Mouse (Mus musculus): ENCODE measurements at regions not wholly inside any gene's neighbourhood (a gene's known extent, or its start where the extent isn't known, plus 50 kb on each side); places are given as distances from the start of the nearest gene placed in this dataset.

DNA sequence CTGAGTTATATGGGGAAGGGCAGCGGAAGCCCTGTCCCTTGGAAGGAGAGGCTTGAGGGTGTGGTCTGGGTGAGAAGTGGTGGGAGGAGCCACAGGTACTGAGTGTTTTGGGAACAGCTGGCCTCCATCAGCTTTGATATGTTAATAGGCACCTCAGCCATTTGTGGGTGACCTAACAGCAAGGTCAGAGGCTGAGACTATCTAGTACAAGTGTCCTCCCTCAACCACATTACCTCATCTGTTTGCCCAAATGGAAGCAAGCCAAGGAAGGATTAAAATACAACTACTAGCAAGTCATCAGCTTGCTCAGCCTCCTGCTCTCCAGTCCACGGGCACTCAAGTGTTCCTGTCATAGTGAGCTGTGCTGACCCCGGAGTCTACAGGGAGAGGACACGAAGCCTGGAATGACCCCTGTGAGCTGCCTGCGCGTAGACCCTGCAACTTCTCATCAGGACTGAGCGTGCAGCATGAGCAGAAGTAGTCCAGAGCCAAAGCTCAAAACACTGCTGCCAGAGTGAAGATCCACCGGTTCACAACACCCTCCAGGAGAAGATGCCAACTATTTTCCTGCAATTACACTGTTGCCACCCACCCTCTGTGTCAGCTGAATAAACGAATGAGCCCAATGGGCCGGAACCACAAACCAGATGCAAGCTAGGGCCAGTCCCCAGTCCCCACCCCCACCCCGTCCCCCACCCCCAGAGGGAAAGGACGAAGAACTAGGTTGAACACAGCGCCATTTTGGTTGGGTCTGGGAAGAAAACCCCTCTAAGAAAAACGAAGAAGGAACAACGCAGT lies 239.6 kb downstream of the Qk start:
- no peak for DNase-seq (ENCODE audit: low read depth)

GRCm38 (mm10) chr17:10078536-10079319 lies 240.9 kb downstream of the Qk start:
- no peak for DNase-seq (ENCODE audit: low read depth)

DNA sequence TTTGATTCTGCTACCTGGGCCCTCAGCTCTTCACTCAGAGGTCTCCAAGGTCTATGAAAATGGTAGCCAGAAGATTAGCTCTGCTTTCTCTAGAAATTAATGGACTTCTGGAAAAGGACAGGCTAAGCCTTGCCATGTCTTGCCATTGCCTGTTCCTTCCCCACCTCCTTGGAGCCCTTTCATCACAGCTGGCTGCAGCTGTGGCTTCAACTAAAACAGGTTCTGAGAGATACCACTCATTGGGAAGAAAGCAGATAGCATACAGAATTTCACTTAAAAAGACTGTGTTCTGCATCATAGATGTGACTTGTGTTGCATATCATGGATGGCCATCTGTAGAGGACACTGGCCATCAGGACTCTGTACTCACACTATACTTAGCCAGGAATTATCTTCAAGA lies 246.4 kb downstream of the Qk start:
- no peak for DNase-seq (ENCODE audit: low read depth)

- no peak for DNase-seq (ENCODE audit: low read depth)
Measured at GRCm38 (mm10) chr17:10069251-10069650, 250.4 kb downstream of the Qk start.

GRCm38 (mm10) chr17:10065131-10065530 lies 254.5 kb downstream of the Qk start:
- no peak for DNase-seq (ENCODE audit: low read depth)

DNA sequence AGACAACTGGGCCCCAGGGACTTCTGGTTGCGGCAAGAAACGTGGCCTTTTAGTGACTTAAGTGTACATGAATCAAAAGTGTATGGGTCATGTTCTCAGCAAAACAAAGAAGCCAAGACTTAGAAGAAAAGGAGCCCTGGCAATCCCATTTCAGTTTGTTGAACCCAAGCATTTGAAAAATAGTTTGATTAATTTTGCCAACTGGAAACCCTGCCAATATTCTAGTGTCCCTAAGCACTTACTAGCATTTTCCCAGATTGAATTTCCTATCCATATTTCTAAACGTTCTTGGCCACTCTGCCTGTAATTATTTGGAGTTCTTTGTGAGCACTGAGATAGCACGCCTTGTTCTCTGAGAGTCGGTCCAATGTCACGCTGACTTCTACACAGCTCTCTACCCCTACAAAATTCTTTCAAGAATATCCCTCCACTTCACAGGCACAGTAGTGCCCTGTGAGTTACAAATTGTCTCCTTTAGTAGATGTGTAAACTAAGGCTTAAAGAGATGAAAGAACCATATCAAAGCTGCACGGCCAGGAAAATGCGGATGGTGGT lies 257.0 kb downstream of the Qk start:
- no peak for DNase-seq (ENCODE audit: low read depth)

- DNase-seq (ENCODE audit: low read depth): no peak
Measured at GRCm38 (mm10) chr17:10057736-10058135, 261.9 kb downstream of the Qk start.

GRCm38 (mm10) chr17:10056096-10056495 lies 263.6 kb downstream of the Qk start:
- no peak for DNase-seq (ENCODE audit: low read depth)

- no peak for DNase-seq (ENCODE audit: low read depth)
Measured at GRCm38 (mm10) chr17:10054375-10054774, 265.3 kb downstream of the Qk start.

GRCm38 (mm10) chr17:10044336-10044735 lies 275.3 kb downstream of the Qk start:
- DNase-seq (ENCODE audit: low read depth): no peak

DNA sequence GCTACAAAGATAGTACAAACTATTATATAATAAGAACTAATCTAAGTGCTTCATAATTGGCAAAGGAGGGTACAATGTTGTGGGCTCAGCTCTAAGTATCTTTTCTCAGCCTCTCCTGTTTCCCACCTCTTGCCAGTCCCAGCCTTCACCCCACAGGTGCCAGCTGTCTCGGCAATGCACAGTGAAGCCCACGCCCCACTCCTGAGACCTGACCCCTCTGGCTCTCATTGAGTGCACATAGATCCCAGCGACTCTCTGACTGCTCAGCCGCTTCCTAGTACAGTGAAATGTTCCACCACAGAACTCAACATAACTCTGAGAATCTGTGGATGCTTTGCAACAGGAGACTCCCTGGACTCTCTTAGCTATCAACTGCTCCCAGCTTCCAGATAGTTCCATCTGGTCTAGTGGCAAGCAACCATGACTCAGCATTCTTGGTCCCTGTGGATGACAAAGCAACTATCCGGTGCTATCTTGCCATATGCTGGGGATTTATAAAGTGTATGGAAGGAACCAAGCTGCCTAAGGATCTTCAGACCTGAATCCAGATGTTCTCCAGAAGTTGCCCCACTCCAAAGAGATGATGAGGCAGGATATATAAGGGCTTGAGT lies 277.5 kb downstream of the Qk start:
- DNase-seq (ENCODE audit: low read depth): no peak

DNA sequence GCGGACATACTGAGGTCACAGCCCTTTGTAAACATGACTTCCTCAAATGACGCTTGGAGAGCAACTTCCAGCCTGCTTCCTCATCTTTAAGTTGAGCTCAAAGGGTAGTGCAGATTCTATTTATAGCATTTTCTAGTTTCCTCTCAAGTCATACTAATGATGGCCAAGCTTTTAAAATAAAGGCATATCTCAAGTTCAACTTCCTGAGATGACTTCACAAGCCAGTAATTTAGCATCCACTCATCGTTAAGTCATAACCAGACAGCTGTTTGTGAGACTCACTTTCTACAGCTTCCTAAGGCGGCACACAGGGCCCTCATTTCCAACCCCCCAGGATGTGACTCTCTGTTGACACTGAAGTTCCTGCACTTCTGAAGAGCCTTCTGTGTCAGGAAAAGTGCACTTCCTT lies 278.7 kb downstream of the Qk start:
- DNase-seq (ENCODE audit: low read depth): no peak

- DNase-seq (ENCODE audit: low read depth): no peak
Measured at GRCm38 (mm10) chr17:10040375-10040774, 279.3 kb downstream of the Qk start.

- DNase-seq (ENCODE audit: low read depth): no peak
Measured at GRCm38 (mm10) chr17:10037799-10038445, 281.7 kb downstream of the Qk start.

- no peak for DNase-seq (ENCODE audit: low read depth)
Measured at GRCm38 (mm10) chr17:10033510-10033909, 286.1 kb downstream of the Qk start.

GRCm38 (mm10) chr17:10031033-10031432 lies 288.6 kb downstream of the Qk start:
- DNase-seq (ENCODE audit: low read depth): no peak

- DNase-seq (ENCODE audit: low read depth): no peak
Measured at GRCm38 (mm10) chr17:10026770-10027169, 292.9 kb downstream of the Qk start.

DNA sequence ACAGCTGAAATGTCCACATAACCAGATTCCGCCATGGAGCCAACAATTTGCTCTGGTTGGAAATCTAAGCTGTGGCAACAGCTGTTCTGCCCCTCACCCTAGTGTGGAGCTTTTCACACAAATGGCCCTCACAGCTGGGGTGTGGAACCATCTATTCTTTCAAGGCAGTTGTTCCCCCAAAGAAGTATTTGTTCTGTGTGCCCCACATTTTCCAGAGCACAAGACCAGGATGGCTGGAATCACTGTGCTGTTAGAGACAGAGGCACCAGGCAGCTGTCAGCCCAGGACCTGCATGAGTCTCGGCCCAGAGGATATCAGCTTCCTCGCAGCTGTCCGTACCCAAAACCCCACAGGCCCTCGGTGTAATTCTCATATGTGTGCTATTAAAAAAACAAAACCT lies 294.4 kb downstream of the Qk start:
- no peak for DNase-seq (ENCODE audit: low read depth)

GRCm38 (mm10) chr17:10024323-10024722 lies 295.3 kb downstream of the Qk start:
- no peak for DNase-seq (ENCODE audit: low read depth)

GRCm38 (mm10) chr17:10012161-10012560 lies 307.5 kb downstream of the Qk start:
- DNase-seq (ENCODE audit: low read depth): no peak

DNA sequence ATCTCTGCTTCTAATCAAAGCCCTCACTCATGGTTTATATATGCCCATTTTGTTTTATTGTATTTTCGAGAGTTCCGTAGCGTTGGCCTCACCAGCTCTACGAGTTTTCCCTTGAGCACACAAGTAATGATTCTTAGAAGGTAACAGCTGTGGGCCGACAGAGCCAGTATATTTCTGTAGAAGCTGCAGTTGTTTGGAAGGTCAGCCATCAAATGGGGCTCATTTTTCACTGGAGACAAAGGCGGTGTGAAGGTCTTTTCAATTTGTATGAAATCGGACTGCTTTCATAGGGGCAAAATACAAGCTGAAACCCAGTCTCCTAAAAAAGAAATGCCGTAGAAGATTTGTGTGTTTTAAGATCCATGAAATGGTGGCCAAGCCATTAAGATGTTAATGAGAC lies 307.9 kb downstream of the Qk start:
- DNase-seq (ENCODE audit: low read depth): no peak

GRCm38 (mm10) chr17:10001071-10001591 lies 318.5 kb downstream of the Qk start:
- DNase-seq (ENCODE audit: low read depth): no peak
